Mouse (Mus musculus) brain, adult 2 months (tissue): ENCODE measurements around the gene Edc4.
A peak's percentile ranks its signal among the peaks of the same experiment; 100 is the strongest.
"Not testable (repeated sequence)": the region's sequence is repeated elsewhere in the genome, so short reads cannot be mapped to it uniquely, and the experiment has no call there.

Experiments
- DNase-seq: peaks from one replicate; pipeline ENCODE4 v3.0.0; 2011; ENCODE audit warnings: low read depth, low spot score

The Edc4 gene

GRCm38 (mm10) chr8:105880754-105881520, at the start of gene Edc4:
TSS of gene Edc4 (plus strand) at chr8:105880881.
- peak; percentile 91 for DNase-seq

GRCm38 (mm10) chr8:105833740-105834139, 46.9 kb upstream of the Edc4 start:
- not testable (repeated sequence) for DNase-seq

GRCm38 (mm10) chr8:105835318-105835717, 45.4 kb upstream of the Edc4 start:
- peak; percentile 66 for DNase-seq

- DNase-seq = peak; percentile 23
Measured at GRCm38 (mm10) chr8:105836991-105837390, 43.7 kb upstream of the Edc4 start.

- DNase-seq = no peak
Measured at GRCm38 (mm10) chr8:105839209-105839608, 41.5 kb upstream of the Edc4 start.

GRCm38 (mm10) chr8:105846678-105847077, 34.0 kb upstream of the Edc4 start:
- no peak for DNase-seq

- DNase-seq = no peak
Measured at GRCm38 (mm10) chr8:105850014-105850413, 30.7 kb upstream of the Edc4 start.

GRCm38 (mm10) chr8:105850611-105851010, 30.1 kb upstream of the Edc4 start:
- DNase-seq = no peak

GRCm38 (mm10) chr8:105851651-105852143, 29.0 kb upstream of the Edc4 start:
- DNase-seq = peak; percentile 95

GRCm38 (mm10) chr8:105852146-105852729, 28.4 kb upstream of the Edc4 start:
- no peak for DNase-seq

- DNase-seq = no peak
Measured at GRCm38 (mm10) chr8:105853178-105853577, 27.5 kb upstream of the Edc4 start, which contains the start of gene Cenpt. TSS of gene Cenpt (minus strand) at chr8:105853278.

- peak; percentile 12 for DNase-seq
Measured at GRCm38 (mm10) chr8:105854303-105854702, 26.4 kb upstream of the Edc4 start.

- DNase-seq = peak; percentile 96
Measured at GRCm38 (mm10) chr8:105854715-105855216, 25.9 kb upstream of the Edc4 start, which contains the start of gene Thap11. TSS of gene Thap11 (plus strand) at chr8:105855132.

- DNase-seq = peak; percentile 76
Measured at GRCm38 (mm10) chr8:105855248-105856167, 25.2 kb upstream of the Edc4 start.

GRCm38 (mm10) chr8:105856168-105856835, 24.4 kb upstream of the Edc4 start:
- DNase-seq = no peak

GRCm38 (mm10) chr8:105858495-105858894, 22.2 kb upstream of the Edc4 start:
- no peak for DNase-seq

GRCm38 (mm10) chr8:105859314-105859713, 21.4 kb upstream of the Edc4 start:
- no peak for DNase-seq

- peak; percentile 99 for DNase-seq
Measured at GRCm38 (mm10) chr8:105860143-105860981, 20.3 kb upstream of the Edc4 start, which contains the start of gene Nutf2. TSS of gene Nutf2 (plus strand) at chr8:105860580.

- DNase-seq = peak; percentile 39
Measured at GRCm38 (mm10) chr8:105861951-105862350, 18.7 kb upstream of the Edc4 start.
